Mouse (Mus musculus): ENCODE data around the gene Sart3.
"Not testable (repeated sequence)": the region's sequence is repeated elsewhere in the genome, so short reads cannot be mapped to it uniquely, and the experiment has no call there.

Sart3 gene

DNA sequence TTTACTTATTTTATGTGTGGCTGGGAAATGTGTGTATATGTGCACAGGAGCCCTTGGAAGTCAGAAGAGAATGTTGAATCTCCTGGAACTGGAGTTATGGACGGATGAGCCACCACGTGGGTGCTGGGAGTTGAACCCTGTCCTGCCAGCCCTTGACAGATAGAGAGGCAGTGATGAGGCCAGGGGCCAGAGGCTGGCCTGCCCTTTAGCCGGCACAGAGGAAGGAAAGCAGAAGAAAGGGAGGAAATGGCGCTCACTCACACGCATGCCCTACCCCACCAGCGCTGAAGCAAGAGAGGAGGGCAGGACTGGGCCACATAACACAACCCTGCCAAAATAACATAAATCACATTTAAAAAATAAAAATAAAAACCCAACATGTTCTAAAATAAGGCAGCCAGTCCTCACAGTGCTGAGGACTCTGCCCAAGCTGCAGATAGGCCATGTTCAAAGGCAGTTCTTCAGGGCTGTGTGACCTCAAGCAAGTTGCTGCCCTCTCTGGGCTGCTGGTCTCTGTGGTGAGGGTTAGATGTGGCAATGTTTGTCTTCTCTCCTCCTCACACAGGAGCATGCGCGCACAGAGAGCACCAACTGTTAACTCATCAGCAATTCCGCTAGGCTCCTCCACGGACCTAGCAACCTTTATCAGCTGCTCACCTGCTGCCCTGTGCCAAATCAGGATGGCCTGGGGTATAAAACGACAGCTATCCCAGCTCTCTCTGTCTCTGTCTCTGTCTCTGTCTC, 18.3 kb upstream of the Sart3 start:
- no peak for DNase-seq (ENCODE audit: inconsistent ontology term)

DNA sequence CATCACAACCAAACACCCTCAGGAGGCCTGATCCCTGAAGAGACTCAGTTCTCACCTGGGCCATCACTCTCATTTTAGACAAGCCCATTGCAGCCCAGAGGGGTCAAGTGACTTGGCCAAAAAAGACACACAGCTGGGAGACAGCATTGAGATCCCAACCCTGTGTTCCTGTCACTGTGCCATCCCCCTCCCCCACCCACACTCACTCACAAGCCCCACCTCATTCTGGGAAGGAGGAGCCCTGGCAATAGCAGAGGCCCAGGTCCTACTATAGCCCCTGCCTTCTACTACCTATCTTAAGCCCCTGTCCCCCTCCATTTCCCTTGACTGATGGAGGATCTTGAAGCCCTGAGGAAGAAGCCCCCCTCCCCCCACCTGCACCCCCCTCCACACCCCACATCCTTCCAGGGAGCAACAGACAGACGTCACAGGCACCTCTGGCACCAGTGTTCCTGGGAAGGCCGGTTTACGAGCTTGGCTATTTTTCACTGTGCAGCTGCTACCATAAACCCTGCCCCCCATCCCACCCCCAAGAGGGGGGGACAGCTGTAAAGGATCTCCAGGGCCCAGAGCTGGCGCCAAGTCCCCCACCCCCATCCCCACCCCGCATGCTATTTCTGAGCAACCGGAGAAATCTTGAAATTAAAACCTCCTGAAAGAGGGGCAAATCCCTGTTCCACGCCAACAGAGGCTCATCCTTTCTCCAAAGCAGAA, 16.9 kb upstream of the Sart3 start:
- DNase-seq (ENCODE audit: inconsistent ontology term) = no peak

- no peak for DNase-seq (ENCODE audit: inconsistent ontology term)
Observed at GRCm38 (mm10) chr5:113788645-113789044, 16.3 kb upstream of the Sart3 start.

- DNase-seq (ENCODE audit: inconsistent ontology term) = no peak
Observed at GRCm38 (mm10) chr5:113786985-113787384, 14.7 kb upstream of the Sart3 start.

DNA sequence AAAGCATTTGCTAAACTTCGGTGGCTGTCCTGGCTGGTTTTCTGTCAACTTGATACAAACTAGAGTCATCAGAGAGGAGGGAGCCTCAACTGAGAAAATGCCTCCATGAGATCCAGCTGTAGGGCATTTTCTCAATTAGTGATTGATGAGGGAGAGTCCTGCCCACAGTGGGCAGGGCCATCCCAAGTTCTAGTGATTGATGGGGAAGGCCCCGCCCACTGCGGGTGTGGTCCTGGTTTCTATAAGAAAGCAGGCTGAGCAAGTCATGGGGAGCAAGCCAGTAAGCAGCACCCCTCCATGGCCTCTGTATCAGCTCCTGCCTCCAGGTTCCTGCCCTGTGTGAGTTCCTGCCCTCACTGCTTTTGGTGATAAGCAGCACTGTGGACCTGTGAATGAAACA, 11.8 kb upstream of the Sart3 start:
- DNase-seq (ENCODE audit: inconsistent ontology term) = not testable (repeated sequence)

DNA sequence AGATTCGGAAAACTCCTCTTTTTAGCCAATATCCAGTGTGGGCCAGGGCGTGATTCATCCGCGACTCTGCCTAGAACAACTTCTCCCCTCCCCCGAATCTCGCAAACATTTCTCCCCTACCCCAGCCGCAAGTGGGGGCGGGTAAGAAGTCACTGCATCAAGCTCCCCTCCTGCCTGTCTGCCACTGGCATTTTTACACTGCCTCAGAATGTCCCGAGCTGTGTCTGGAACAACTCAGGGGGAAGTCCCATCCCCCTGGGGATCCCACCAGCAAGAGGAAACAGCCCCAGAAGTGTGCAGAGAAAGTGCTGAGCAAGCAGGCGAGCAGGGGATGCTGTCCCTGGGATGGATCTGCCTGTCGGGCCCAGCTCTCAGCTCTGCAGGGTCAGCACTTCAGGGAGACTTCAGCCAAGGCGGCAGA, 11.3 kb upstream of the Sart3 start:
- peak; percentile 52 for DNase-seq (ENCODE audit: inconsistent ontology term)

DNA sequence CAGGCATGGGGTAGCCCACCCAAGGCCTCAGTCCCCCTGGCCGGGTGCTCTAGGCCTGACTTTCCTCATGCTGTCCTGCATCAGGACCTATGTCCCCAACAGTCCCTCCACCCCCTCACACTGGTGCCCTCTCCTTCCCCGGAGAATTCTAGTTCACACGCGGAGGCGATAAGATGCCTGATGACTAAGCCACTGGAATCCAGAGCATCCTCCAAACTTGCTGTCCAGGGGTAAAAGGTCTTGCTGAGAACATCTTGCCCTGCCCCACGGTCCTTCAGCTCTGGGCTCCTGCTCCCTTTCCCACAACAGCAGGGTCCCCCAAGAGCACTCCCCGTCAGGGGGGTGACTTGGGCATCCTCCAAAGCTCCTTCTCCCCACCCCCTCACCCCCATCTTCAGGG, 10.3 kb upstream of the Sart3 start:
- peak; percentile 34 for DNase-seq (ENCODE audit: inconsistent ontology term)

DNA sequence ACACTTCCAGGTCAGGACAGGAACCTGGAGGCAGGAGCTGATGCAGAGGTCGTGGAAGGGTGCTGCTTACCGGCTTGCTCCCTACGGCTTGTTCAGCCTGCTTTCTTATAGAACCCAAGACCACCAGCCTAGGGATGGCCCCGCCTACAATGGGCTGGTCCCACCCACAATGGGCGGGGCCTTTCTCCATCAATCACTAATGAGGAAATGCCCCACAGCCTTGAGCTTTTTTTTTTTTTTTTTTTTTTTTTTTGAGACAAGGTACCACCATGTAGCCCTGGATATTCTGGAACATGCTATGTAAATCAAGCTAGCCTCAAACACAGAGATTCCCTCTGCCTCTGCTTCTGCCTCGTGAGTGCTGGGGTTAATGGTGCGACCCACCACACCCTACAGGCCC, 9.6 kb upstream of the Sart3 start:
- no peak for DNase-seq (ENCODE audit: inconsistent ontology term)

DNA sequence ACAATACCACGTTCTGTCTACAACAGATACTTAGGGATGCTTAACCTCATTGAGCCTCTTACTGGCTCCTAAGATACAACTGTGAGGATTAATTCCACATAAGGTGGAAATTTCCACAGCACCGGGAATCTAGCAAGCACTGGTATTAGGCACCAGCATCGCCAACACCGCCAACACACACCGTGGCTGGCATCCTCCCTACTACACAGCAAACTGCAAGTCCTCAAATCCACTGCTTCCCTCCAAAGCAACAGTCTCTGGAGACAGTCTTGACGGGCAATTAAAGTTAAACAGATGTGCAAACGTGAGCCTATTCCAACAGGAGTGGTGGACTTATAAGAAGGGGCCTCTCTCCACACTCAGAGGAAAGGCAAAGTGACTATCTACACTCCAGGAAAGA, 8.9 kb upstream of the Sart3 start:
- no peak for DNase-seq (ENCODE audit: inconsistent ontology term)

GRCm38 (mm10) chr5:113780763-113781162, 8.5 kb upstream of the Sart3 start:
- no peak for DNase-seq (ENCODE audit: inconsistent ontology term)

DNA sequence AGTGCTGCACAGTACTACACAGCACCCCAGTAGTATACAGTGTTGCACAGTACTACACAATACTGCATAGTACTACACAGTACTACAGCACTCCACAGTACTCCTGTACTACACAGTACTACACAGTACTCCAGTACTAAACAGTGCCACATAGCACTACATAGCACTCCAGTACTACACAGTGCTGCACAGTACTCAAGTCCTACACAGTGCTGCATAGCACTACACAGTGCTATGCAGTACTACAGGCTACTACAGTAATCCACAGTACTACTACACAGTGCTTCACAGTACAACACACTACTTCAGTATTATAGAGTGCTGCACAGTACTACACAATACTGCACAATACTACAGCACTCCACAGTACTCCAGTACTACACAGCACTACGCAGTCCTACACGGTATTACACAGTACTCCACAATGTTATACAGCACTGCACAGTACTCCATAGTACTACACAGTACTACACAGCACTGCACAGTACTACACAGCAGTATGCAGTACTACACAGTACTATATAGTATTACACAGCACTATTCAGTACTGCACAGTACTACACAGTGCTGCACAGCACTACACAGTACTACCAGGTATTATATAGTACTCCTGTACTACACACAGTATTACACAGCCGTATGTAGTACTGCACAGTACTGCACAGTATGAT, 7.9 kb upstream of the Sart3 start:
- DNase-seq (ENCODE audit: inconsistent ontology term) = no peak

DNA sequence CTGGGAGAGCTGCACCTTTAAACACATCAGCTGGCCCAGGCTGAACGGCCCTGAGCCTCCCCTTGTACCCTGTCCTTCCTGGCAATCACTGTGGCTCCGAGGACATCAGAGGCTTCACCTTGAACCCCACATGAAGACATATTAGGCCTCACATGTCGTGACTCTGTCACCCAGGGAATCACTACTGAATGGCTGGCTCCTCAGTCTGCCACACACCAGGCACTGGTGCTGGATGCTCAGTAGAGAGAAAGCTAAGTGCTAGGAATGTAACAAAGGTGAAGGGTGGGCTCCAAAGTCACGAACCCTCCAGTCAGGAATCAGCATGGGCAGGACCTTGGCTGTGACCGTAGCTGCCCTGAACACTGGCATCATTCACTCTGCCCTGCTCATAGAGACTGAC, 7.3 kb upstream of the Sart3 start:
- no peak for DNase-seq (ENCODE audit: inconsistent ontology term)

DNA sequence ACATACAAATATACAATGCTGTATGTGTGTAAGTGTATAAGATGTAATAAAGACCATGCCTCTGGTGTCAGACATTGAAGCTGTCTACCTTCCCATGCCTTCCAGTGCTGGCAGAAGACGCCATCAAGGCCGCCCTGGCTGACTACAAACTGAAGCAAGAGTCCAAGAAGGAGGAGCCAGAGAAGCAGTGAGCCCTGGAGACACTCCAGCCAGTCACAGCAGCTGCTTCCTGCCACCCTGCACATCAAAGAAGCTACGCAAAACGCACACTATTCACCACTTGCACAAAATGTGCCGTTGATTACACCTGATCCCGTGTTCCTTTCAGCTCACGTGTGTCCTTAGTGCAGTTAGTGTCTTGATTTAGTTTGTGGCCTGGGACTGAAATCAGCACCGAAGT, 5.4 kb upstream of the Sart3 start:
- DNase-seq (ENCODE audit: inconsistent ontology term) = not testable (repeated sequence)

- no peak for DNase-seq (ENCODE audit: inconsistent ontology term)
Observed at GRCm38 (mm10) chr5:113776896-113777226, 4.6 kb upstream of the Sart3 start.

DNA sequence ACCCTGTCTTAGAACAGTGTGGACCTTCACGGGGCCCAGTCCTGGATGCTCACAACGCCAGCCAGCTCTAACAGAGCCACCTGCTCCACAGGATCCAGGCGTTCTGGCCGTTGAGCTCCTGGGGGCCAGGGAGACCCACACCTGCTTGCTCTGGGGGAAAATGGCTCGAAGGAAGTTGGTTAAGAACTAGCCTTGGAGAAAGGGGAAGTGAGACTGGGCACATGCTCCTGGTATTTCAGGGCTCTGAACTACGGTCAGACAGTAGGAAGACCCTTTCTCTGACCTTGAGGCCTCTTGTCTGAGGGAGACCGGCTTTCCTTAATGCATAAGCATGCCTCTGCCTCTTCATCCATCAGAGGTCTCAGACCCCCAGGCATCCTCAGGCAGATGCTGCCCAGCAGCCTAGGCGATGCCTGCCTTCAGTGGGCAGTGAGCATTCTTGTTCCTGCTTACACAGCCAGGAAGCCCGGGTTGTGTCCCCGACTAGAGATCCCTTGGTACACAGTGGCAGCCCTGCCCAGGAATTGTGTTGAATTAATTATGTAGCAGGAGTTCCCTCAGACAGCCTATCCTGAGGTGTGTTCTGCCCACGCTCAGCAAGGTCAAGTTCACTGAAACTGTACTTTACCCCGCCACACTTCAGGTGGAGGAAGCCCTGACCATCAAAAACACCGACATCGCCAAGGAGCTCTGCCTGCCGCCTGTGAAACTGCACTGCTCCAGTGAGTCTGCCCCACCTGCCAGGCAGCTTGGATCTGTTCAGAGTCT, 4.0 kb upstream of the Sart3 start:
- no peak for DNase-seq (ENCODE audit: inconsistent ontology term)

DNA sequence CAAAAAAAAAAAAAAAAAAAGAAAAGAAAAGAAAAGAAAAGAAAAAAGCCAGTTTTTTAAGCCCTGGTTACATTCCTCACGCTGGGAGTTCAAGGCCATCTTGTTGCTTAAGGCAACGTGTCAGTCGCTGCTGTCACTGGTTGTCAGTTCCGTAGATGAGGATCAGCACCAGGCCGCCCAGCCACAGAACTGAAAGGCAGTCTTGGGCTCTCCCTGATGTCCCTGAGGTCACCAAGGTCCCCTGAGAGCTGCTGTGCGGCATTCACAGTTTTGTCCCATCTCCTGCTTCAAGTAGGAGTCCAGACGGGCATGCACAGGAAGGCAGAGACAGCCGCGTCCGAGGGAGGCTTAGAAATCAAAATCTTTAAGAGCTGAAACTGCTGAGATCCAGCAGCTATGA, 3.3 kb upstream of the Sart3 start:
- DNase-seq (ENCODE audit: inconsistent ontology term) = no peak

DNA sequence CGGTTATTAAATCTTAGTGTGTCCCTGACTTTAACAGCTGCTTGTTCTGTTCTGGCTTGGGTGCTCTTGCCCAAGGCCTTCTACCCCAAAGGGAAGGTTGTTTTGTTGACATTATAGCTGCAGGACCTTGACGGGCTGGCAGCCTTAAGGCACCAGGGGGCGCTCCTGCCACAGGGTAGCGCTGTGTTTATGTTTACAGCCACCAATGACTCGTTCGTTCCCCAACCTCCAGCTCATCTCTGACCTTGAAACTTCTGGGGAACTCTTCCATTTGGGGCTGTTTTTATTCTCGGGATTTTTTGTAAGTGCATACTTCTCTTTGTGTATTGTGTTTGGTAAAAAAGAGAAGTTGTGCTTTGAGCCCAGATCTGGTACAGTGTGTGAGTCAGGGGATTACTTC, 1.4 kb upstream of the Sart3 start:
- DNase-seq (ENCODE audit: inconsistent ontology term) = peak; percentile 83

DNA sequence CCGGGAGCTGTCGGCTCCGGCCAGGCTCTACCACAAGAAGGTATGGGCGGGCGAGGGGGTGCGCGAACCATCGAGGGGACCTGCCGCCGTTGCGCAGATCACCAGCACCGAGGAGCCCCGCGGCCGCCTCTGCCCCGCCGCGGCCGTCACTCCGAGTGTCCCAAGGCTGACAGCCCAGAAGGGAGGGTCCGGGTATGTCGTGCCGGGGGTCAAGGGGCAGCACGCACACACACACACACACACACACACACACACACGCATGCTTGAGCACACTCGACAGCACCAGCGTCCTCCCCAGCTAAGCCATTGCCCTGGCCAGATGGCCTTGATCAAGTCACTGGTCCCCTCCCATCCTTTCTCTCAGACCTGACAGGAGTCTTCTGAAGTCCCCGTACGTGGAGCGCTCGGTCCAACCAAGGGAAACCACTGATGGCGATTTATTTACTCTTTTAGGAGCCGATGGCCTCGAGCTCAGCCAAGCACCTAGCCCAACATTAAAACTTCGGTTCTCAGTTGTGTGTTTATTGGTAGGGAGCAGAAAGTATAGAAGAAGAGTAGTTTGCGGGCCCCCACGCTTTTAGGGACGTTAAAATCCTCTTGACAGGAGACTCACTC, 702 bp upstream of the Sart3 start:
- peak; percentile 21 for DNase-seq (ENCODE audit: inconsistent ontology term)

DNA sequence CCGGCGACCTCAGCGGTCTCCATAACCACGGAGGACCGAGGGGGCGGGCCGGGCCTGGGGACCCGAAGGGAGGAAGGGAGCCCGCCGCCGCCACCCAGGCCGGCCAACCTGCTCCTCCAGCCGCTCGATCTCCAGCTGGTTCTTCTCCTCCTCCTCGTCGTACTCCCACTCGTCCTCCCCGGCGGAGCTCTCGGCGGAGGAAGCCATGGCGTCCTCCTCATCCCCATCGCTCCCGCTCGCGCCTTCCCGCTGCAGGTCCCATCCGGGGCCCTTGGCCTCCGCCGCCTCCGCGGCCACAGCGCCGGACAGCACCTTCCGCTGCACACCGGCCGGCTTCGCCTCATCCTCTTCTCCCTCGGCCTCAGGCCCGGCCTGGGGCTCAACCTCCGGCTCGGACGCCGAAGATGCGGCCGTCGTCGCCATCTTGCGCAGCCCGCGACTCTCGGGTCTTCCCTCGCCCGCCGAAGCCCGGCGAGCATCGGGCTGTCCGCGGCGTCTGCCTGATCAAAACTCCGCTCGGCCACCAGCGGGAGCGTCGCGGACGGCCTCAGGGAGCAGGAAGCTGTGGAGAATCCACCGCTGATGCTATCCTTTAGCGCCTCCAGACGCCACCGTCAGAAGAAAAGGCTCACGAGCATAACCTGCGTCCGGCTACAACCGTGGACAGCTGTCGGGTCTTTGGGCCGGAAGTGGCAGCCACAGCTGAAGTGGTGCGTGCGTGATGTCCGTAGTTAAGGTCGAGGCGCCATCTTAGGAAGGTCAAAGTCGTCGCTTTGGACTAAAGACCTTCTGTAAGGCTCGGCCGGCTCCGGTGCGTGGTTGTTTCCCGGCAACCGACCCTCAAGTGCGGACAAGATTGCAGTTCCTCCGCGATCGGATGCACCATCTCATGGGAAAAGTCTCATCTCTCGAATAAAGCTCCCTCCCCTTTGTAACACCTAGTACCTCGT, 822 bp downstream of the Sart3 start:
- peak; percentile 91 for DNase-seq (ENCODE audit: inconsistent ontology term)

GRCm38 (mm10) chr5:113768806-113769205, 3.5 kb downstream of the Sart3 start:
- DNase-seq (ENCODE audit: inconsistent ontology term) = no peak

All from Muller cell, postnatal 12 days (primary cell).